Mouse (Mus musculus): ENCODE results near the gene Rxra. TPM values are rescaled to one million over a fixed set of nuclear protein-coding genes. Genes with fewer than 3 reads are reported as not detected.

The Rxra gene
- polyA plus RNA-seq, 1 experiment from 2014 or later = 6.9 TPM

DNA sequence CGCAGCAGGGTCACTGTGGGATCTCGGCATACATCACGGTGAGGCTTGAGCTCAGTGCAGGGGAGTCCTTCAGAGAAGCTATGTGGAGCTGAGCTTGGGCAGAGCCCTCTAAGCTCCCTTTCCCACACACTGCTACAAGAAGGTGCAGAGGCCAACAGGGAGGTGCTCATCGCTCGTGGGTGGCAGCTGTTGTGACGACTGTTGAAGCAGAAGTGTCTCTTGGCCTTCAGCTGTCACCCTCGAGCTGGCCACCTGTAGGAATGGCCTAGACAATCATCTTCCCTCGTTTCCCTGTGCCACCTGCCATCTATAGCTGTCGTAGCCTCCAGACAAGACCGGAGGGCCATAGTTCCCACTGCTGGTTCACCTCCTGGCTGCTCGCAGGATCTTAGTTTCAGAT, 72.7 kb downstream of the Rxra start:
- WGBS = 87% methylated on average over 11 of the region's 11 CpGs
- ATAC-seq (ENCODE audit: low FRiP score) (no peak), DNase-seq (ENCODE audit: low spot score, missing footprints) (no peak)
- Histone ChIP-seq H3K4me1 (ENCODE audit: control insufficient read depth, insufficient read depth, low read length) (peaks cover 16% of the 10 kb centered on the region), H3K9ac (ENCODE audit: low read length) (no peak overlapping the region), H3K27me3 (ENCODE audit: control insufficient read depth, insufficient read depth, low read length) (no peaks in the 10 kb centered on the region), H3K27ac (ENCODE audit: low read depth, low read length) (no peak overlapping the region), H3K36me3 (ENCODE audit: control insufficient read depth, insufficient read depth, low read length) (peaks cover 3% of the 10 kb centered on the region; the same call in 1 of the 2 replicates), H3K4me3 (ENCODE audit: low read depth, low read length) (no peak overlapping the region), H3K9me3 (ENCODE audit: control insufficient read depth, low read length) (no peaks in the 10 kb centered on the region), H3K4me2 (no peak overlapping the region)

DNA sequence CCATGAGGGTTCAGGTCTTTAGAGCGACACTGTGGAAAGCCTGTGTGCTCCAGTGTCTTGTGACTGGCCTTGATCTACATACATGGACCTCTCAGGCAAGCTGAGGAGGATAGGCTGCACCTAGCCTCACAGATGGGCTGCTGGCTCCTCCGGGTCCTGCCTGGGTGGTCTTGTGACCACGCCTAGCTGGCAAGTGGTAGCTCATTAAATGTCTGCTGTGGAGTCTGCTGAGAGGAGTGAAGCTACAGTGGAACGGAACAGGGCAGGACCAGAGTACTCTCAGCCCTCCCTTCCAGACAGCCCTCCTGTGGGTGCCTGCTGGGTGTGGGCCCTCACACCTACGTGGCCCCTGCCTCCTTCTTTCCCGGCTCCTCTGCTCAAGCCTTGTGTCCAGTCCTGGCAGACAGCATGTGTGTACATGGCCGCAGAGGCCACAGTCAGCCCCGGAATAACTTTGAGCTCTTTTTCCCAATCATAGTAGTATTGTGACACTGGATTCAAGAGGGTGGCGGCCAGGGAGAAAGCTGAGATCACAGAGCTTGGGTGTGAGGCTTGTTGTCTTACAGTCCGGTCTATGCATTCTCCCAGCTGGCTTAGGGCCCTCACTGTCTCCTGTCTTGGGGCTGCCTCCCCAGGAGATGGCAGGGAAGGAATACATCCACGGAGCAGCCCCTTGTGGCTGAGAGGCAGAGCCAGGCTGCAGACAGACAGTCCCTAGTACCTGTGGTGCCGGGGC, 74.3 kb downstream of the Rxra start:
- Histone ChIP-seq H3K4me1 (ENCODE audit: control insufficient read depth, insufficient read depth, low read length) (peaks cover 16% of the 10 kb centered on the region), H3K4me2 (no peak overlapping the region), H3K9ac (ENCODE audit: low read length) (no peak overlapping the region), H3K36me3 (ENCODE audit: control insufficient read depth, insufficient read depth, low read length) (peaks cover 3% of the 10 kb centered on the region; the same call in 1 of the 2 replicates), H3K9me3 (ENCODE audit: control insufficient read depth, low read length) (no peaks in the 10 kb centered on the region), H3K27me3 (ENCODE audit: control insufficient read depth, insufficient read depth, low read length) (no peaks in the 10 kb centered on the region), H3K4me3 (ENCODE audit: low read depth, low read length) (no peak overlapping the region), H3K27ac (ENCODE audit: low read depth, low read length) (no peak overlapping the region)
- ATAC-seq (ENCODE audit: low FRiP score) = no peak
- WGBS = 80% methylated on average over 12 of the region's 12 CpGs
- DNase-seq (ENCODE audit: low spot score, missing footprints) = no peak

DNA sequence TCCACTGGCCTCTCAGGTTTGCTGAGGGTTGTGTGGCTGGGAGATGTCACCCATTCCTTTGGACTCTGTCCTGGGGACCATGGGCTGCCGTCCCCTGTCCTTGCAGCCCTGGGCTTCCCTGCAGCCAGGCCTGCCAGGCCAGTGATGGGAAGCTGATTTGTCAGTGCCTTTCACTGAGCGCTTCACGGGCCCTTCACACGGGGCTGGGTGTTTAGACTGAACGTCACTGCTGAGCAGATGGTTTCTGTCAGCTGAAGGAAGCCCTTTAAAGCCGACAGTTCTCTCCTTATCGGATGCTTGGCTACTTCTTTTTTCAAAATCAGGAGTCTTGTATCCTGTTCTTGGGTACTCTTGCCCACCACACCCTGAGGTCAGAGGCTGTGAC, 74.9 kb downstream of the Rxra start:
- H3K36me3 ChIP-seq (ENCODE audit: control insufficient read depth, insufficient read depth, low read length) = peaks cover 3% of the 10 kb centered on the region; the same call in 1 of the 2 replicates

DNA sequence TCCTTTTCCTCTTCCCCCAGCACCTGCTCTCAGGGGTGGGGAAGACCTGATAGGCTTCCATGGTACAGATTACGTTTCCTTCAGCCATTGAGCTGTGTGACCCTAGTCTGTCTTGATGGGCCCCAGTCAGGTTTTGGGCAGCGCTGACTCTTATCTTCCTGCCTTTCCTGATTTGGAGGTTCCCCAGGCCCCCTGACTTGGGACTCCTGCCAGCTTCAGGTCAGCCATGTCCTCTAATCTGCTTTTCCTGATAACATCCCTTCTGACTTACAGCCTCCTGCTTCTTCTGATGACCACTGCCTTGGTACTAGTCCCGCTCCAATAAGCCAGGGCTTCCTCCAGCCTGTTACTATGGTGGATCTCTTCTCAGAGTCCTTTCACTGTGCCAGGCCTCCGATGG, 75.6 kb downstream of the Rxra start:
- H3K36me3 ChIP-seq (ENCODE audit: control insufficient read depth, insufficient read depth, low read length) = peaks cover 3% of the 10 kb centered on the region; the same call in 1 of the 2 replicates
- ATAC-seq (ENCODE audit: low FRiP score) = no peak
- peaks cover 8% of the 10 kb centered on the region for H3K4me1 ChIP-seq (ENCODE audit: control insufficient read depth, insufficient read depth, low read length)
- no peak overlapping the region for H3K27ac ChIP-seq (ENCODE audit: low read depth, low read length)
- no peak overlapping the region for H3K4me2 ChIP-seq
- no peak overlapping the region for H3K9ac ChIP-seq (ENCODE audit: low read length)
- 93% methylated on average over 4 of the region's 4 CpGs for WGBS
- no peaks in the 10 kb centered on the region for H3K9me3 ChIP-seq (ENCODE audit: control insufficient read depth, low read length)
- no peak for DNase-seq (ENCODE audit: low spot score, missing footprints)
- H3K27me3 ChIP-seq (ENCODE audit: control insufficient read depth, insufficient read depth, low read length) = no peaks in the 10 kb centered on the region
- no peak overlapping the region for H3K4me3 ChIP-seq (ENCODE audit: low read depth, low read length)

More for the DNA sequence above, 74.9 kb downstream of the Rxra start:
- Histone ChIP-seq H3K9me3 (ENCODE audit: control insufficient read depth, low read length) (no peaks in the 10 kb centered on the region), H3K27ac (ENCODE audit: low read depth, low read length) (no peak overlapping the region), H3K4me1 (ENCODE audit: control insufficient read depth, insufficient read depth, low read length) (peaks cover 11% of the 10 kb centered on the region), H3K27me3 (ENCODE audit: control insufficient read depth, insufficient read depth, low read length) (no peaks in the 10 kb centered on the region), H3K4me2 (no peak overlapping the region), H3K4me3 (ENCODE audit: low read depth, low read length) (no peak overlapping the region), H3K9ac (ENCODE audit: low read length) (no peak overlapping the region)
- ATAC-seq (ENCODE audit: low FRiP score) = no peak
- 85% methylated on average over 7 of the region's 7 CpGs for WGBS
- no peak for DNase-seq (ENCODE audit: low spot score, missing footprints)

DNA sequence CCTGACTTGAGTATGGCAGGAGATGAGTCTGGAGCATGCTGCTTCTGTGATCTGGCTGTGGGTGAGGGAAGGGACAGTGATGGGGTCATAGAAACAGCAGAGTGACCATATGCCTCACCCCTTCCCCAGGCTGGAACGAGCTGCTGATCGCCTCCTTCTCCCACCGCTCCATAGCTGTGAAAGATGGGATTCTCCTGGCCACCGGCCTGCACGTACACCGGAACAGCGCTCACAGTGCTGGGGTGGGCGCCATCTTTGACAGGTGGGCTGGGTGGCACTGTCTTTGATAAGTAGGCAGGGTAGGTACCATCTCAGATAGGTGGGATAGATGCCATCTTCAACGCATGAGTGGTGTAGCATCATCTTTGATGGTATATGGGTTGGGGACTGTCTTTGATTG, 77.9 kb downstream of the Rxra start:
- no peak overlapping the region for H3K4me2 ChIP-seq
- DNase-seq (ENCODE audit: low spot score, missing footprints) (no peak), ATAC-seq (ENCODE audit: low FRiP score) (no peak)
- peaks cover 2% of the 10 kb centered on the region; the same call in 1 of the 2 replicates for H3K4me1 ChIP-seq (ENCODE audit: control insufficient read depth, insufficient read depth, low read length)
- peaks cover 3% of the 10 kb centered on the region; the same call in 1 of the 2 replicates for H3K36me3 ChIP-seq (ENCODE audit: control insufficient read depth, insufficient read depth, low read length)
- no peak overlapping the region for H3K9ac ChIP-seq (ENCODE audit: low read length)
- no peak overlapping the region for H3K27ac ChIP-seq (ENCODE audit: low read depth, low read length)
- WGBS = 98% methylated on average over 9 of the region's 9 CpGs
- no peak overlapping the region for H3K4me3 ChIP-seq (ENCODE audit: low read depth, low read length)
- no peaks in the 10 kb centered on the region for H3K9me3 ChIP-seq (ENCODE audit: control insufficient read depth, low read length)
- no peaks in the 10 kb centered on the region for H3K27me3 ChIP-seq (ENCODE audit: control insufficient read depth, insufficient read depth, low read length)

DNA sequence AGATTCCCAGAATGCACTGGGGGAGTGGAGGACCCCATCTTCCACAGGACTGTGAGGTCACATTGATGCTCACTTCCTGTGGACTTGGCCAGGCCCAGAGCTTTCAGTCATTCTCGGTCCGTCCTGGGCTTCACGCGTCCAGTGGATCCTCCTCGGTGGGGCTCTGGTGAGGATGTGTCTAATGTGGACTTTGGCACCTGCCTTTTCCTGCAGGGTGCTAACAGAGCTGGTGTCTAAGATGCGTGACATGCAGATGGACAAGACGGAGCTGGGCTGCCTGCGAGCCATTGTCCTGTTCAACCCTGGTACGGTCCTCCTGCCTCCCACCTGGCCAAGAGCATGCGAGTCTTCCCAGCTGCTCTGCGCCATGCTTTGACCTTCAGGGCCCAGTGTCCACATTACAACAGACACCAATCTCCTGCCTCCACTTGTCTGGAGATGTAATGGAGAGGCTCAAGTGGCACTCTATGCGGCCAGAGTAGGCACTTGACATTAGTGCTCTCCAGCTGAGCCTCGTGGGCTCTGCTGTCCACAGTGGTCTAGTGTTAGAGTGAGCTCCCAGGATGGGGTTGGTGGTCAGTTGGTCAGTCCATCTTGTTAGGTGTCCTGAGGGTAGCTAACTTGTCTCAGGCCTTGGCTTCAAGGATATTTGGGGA, 79.9 kb downstream of the Rxra start:
- Histone ChIP-seq H3K36me3 (ENCODE audit: control insufficient read depth, insufficient read depth, low read length) (peaks cover 4% of the 10 kb centered on the region; the same call in 1 of the 2 replicates), H3K9me3 (ENCODE audit: control insufficient read depth, low read length) (no peaks in the 10 kb centered on the region), H3K27me3 (ENCODE audit: control insufficient read depth, insufficient read depth, low read length) (no peaks in the 10 kb centered on the region), H3K9ac (ENCODE audit: low read length) (no peak overlapping the region), H3K4me1 (ENCODE audit: control insufficient read depth, insufficient read depth, low read length) (no peaks in the 10 kb centered on the region), H3K4me2 (no peak overlapping the region), H3K4me3 (ENCODE audit: low read depth, low read length) (no peak overlapping the region), H3K27ac (ENCODE audit: low read depth, low read length) (no peak overlapping the region)
- ATAC-seq (ENCODE audit: low FRiP score) (no peak), DNase-seq (ENCODE audit: low spot score, missing footprints) (no peak)
- 94% methylated on average over 13 of the region's 13 CpGs for WGBS

DNA sequence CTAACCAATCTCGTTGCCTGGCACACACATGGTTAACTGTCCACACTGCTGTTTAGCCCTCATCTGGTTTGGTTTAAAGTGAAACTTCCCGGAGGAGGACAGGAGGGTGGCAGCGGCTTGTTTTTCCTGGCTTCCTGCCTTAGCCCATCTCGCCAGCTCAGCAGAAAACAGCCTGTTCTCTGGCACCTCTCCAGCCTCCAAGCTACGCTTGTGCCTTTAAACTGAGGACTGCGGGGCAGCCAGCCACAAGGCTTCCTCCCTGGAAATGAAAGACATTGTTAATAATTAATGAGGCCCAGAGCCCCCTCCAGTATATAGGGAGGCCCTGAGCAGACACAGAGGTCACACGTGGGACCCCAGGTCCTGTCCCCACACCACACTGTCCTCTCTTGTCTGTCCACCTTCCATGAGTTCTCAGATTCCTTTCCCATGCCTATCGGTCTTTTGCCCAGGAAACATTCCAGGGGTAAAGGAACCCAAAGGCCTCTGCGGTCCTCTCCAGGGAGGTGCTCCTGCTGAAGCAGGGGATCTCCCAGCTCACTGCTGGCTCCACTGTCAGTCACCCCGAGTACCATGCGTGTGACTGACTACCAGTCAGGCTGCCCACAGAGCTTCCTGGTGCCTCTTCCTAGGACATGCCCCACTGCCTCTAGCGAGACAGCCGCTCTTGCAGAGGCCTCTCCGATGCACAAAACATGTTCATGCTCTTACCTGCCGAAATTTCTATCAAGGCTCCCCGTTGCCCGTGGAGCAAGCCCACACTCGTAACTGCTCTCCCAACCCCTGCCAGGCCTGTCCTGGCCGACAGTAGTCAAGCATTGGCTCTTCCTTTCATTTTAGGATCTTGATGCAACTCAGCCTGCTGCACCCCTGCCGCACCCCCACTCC, 82.4 kb downstream of the Rxra start:
- Histone ChIP-seq H3K27me3 (ENCODE audit: control insufficient read depth, insufficient read depth, low read length) (no peaks in the 10 kb centered on the region), H3K4me3 (ENCODE audit: low read depth, low read length) (no peak overlapping the region), H3K9me3 (ENCODE audit: control insufficient read depth, low read length) (no peaks in the 10 kb centered on the region), H3K27ac (ENCODE audit: low read depth, low read length) (no peak overlapping the region), H3K9ac (ENCODE audit: low read length) (no peak overlapping the region), H3K4me2 (no peak overlapping the region), H3K36me3 (ENCODE audit: control insufficient read depth, insufficient read depth, low read length) (peaks cover 4% of the 10 kb centered on the region), H3K4me1 (ENCODE audit: control insufficient read depth, insufficient read depth, low read length) (no peaks in the 10 kb centered on the region)
- no peak for DNase-seq (ENCODE audit: low spot score, missing footprints)
- WGBS = 80% methylated on average over 20 of the region's 20 CpGs
- no peak for ATAC-seq (ENCODE audit: low FRiP score)

DNA sequence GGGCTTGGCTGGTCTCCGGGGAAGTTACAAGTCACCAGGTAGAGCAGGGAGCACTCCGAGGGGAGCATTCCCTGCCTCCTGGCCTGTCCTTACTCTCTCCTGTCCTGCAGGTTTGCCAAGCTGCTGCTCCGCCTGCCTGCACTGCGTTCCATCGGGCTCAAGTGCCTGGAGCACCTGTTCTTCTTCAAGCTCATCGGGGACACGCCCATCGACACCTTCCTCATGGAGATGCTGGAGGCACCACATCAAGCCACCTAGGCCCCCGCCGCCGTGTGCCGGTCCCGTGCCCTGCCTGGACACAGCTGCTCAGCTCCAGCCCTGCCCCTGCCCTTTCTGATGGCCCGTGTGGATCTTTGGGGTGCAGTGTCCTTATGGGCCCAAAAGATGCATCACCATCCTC, 83.2 kb downstream of the Rxra start:
- DNase-seq (ENCODE audit: low spot score, missing footprints) (no peak), ATAC-seq (ENCODE audit: low FRiP score) (no peak)
- Histone ChIP-seq H3K4me3 (ENCODE audit: low read depth, low read length) (no peak overlapping the region), H3K27ac (ENCODE audit: low read depth, low read length) (no peak overlapping the region), H3K36me3 (ENCODE audit: control insufficient read depth, insufficient read depth, low read length) (peaks cover 4% of the 10 kb centered on the region; the same call in 1 of the 2 replicates), H3K4me1 (ENCODE audit: control insufficient read depth, insufficient read depth, low read length) (peaks cover 6% of the 10 kb centered on the region), H3K4me2 (no peak overlapping the region), H3K9me3 (ENCODE audit: control insufficient read depth, low read length) (no peaks in the 10 kb centered on the region), H3K9ac (ENCODE audit: low read length) (no peak overlapping the region), H3K27me3 (ENCODE audit: control insufficient read depth, insufficient read depth, low read length) (no peaks in the 10 kb centered on the region)
- WGBS = 94% methylated on average over 14 of the region's 14 CpGs
